Mouse (Mus musculus) stomach, postnatal 0 days (tissue): ENCODE results near the gene Gm884. TPM values are rescaled to one million over a fixed set of nuclear protein-coding genes. Genes with fewer than 3 reads are reported as not detected.

ENCODE experiments used
- ATAC-seq: fragments of 200-750 bp; cut with Nextera tagmentation; 2 replicates; pipeline ENCODE4 v1.8.0; 2017; ENCODE audit not compliant: low FRiP score, low TSS enrichment
- DNase-seq: peaks from one replicate; pipeline ENCODE4 v3.0.0-alpha.2; 2016; ENCODE audit warnings: low spot score
- H3K27ac ChIP-seq: fragments of 300-500 bp; sonication (generic); replicated peaks from 2 replicates; pipeline ENCODE4 v1.5.1; 2014; ENCODE audit warnings: mild to moderate bottlenecking, control low read depth
- H3K27me3 ChIP-seq: fragments of 300-500 bp; sonication (generic); 2 replicates; pipeline ENCODE4 v1.6.1; 2014; ENCODE audit warnings: low read length; ENCODE audit not compliant: control insufficient read depth, insufficient read depth
- H3K36me3 ChIP-seq: fragments of 300-500 bp; sonication (generic); 2 replicates; pipeline ENCODE4 v1.6.1; 2014; ENCODE audit warnings: low read length, mixed read lengths; ENCODE audit not compliant: control insufficient read depth, insufficient read depth
- H3K4me1 ChIP-seq: fragments of 300-500 bp; sonication (generic); replicated peaks from 2 replicates; pipeline ENCODE4 v1.6.1; 2014; ENCODE audit warnings: antibody characterized with exemption; ENCODE audit not compliant: control insufficient read depth, insufficient read depth
- H3K4me2 ChIP-seq: fragments of 300-500 bp; sonication (generic); replicated peaks from 2 replicates; pipeline ENCODE4 v1.6.1; 2014; ENCODE audit warnings: low read depth, mild to moderate bottlenecking, control low read depth, moderate library complexity
- H3K4me3 ChIP-seq: fragments of 300-500 bp; sonication (generic); 2 replicates; pipeline ENCODE4 v1.5.1; 2014; ENCODE audit warnings: low read depth, low read length, control low read depth
- H3K9ac ChIP-seq: fragments of 300-500 bp; sonication (generic); 2 replicates; pipeline ENCODE4 v1.6.1; 2014; ENCODE audit warnings: mild to moderate bottlenecking, low read length, control low read depth, mixed read lengths
- H3K9me3 ChIP-seq: fragments of 300-500 bp; sonication (generic); 2 replicates; pipeline ENCODE4 v1.6.1; 2016; ENCODE audit warnings: low read length; ENCODE audit not compliant: control insufficient read depth
- CTCF ChIP-seq: IDR thresholded peaks from 2 replicates; pipeline ENCODE4 v1.5.1; 2016; ENCODE audit warnings: antibody characterized with exemption, low read depth, mild to moderate bottlenecking, moderate library complexity
- EP300 ChIP-seq: optimal IDR thresholded peaks from 2 replicates; pipeline ENCODE3; 2016; ENCODE audit warnings: antibody characterized with exemption
- WGBS: fragments of 180-500 bp; shearing (Covaris S2); extraction: QIAGEN DNeasy Blood & Tissue Kit; methylation state at CpG from one replicate; pipeline ENCODE4 v1.1.7; 2014; 5-methylcytosine and 5-hydroxymethylcytosine counted together
- polyA plus RNA-seq: library from polyadenylated mRNA; unstranded; fragments of >200 nt; fragmentation: Nextera tagmentation; extraction: Ambion mirVana; gene quantifications from 2 replicates; pipeline ENCODE4 v1.2.1, GENCODE M21; 2015

Gm884 gene
- not detected in 2 replicates for polyA plus RNA-seq

- H3K4me2 ChIP-seq = no peak within 1 kb of the TSS
- no peaks in the 10 kb centered on the region for H3K36me3 ChIP-seq
- ATAC-seq (no peak), DNase-seq (no peak)
- TF ChIP-seq EP300 (no peak), CTCF (no peak)
- no peak within 1 kb of the TSS for H3K27ac ChIP-seq
- H3K27me3 ChIP-seq = no peaks in the 10 kb centered on the region
- no peak within 1 kb of the TSS for H3K4me3 ChIP-seq
- H3K9ac ChIP-seq = no peak within 1 kb of the TSS
- H3K4me1 ChIP-seq = no peaks in the 10 kb centered on the region
- 82% methylated on average over 9 of the region's 9 CpGs for WGBS
- no peaks in the 10 kb centered on the region for H3K9me3 ChIP-seq
These were observed at the start of gene Gm884 for GRCm38 (mm10) chr11:103621040-103621439. Gene Gm884, minus strand, starts transcription at chr11:103621140.

- Histone ChIP-seq H3K36me3 (no peaks in the 10 kb centered on the region), H3K27me3 (no peaks in the 10 kb centered on the region), H3K9me3 (no peaks in the 10 kb centered on the region), H3K9ac (no peak overlapping the region), H3K4me1 (no peaks in the 10 kb centered on the region), H3K4me3 (no peak overlapping the region), H3K4me2 (no peak overlapping the region), H3K27ac (no peak overlapping the region)
- no peak for TF ChIP-seq CTCF
- no peak for TF ChIP-seq EP300
- DNase-seq (no peak), ATAC-seq (no peak)
- WGBS = 59% methylated on average over 13 of the region's 13 CpGs
These were observed 46.0 kb upstream of the Gm884 start for GRCm38 (mm10) chr11:103666907-103667426.

- no peak overlapping the region for H3K4me2 ChIP-seq
- H3K4me3 ChIP-seq = no peak overlapping the region
- H3K4me1 ChIP-seq = no peaks in the 10 kb centered on the region
- WGBS = 37% methylated on average over 10 of the region's 10 CpGs
- DNase-seq (no peak), ATAC-seq (no peak)
- no peaks in the 10 kb centered on the region for H3K9me3 ChIP-seq
- H3K27me3 ChIP-seq = no peaks in the 10 kb centered on the region
- H3K9ac ChIP-seq = no peak overlapping the region
- TF ChIP-seq CTCF (no peak), EP300 (no peak)
- H3K36me3 ChIP-seq = no peaks in the 10 kb centered on the region
- no peak overlapping the region for H3K27ac ChIP-seq
These were observed 45.4 kb upstream of the Gm884 start for GRCm38 (mm10) chr11:103666181-103666906.

GRCm38 (mm10) chr11:103665695-103666094 lies 44.8 kb upstream of the Gm884 start:
- no peak overlapping the region for H3K9ac ChIP-seq
- 42% methylated on average over 1 of the region's 1 CpGs for WGBS
- H3K4me2 ChIP-seq = no peak overlapping the region
- H3K9me3 ChIP-seq = no peaks in the 10 kb centered on the region
- H3K27ac ChIP-seq = no peak overlapping the region
- ATAC-seq (no peak), DNase-seq (no peak)
- no peak overlapping the region for H3K4me3 ChIP-seq
- H3K4me1 ChIP-seq = no peaks in the 10 kb centered on the region
- H3K36me3 ChIP-seq = no peaks in the 10 kb centered on the region
- TF ChIP-seq CTCF (no peak), EP300 (no peak)
- no peaks in the 10 kb centered on the region for H3K27me3 ChIP-seq

GRCm38 (mm10) chr11:103663119-103663518 lies 42.2 kb upstream of the Gm884 start:
- no peaks in the 10 kb centered on the region for H3K27me3 ChIP-seq
- H3K4me3 ChIP-seq = no peak overlapping the region
- H3K9ac ChIP-seq = no peak overlapping the region
- WGBS = 77% methylated on average over 8 of the region's 8 CpGs
- no peak for TF ChIP-seq CTCF
- TF ChIP-seq EP300 = no peak
- H3K9me3 ChIP-seq = no peaks in the 10 kb centered on the region
- no peak overlapping the region for H3K4me2 ChIP-seq
- no peak overlapping the region for H3K27ac ChIP-seq
- ATAC-seq (no peak), DNase-seq (no peak)
- no peaks in the 10 kb centered on the region for H3K4me1 ChIP-seq
- H3K36me3 ChIP-seq = no peaks in the 10 kb centered on the region

- Histone ChIP-seq H3K36me3 (no peaks in the 10 kb centered on the region), H3K9me3 (no peaks in the 10 kb centered on the region), H3K4me3 (no peak overlapping the region), H3K4me2 (no peak overlapping the region), H3K9ac (no peak overlapping the region), H3K27ac (no peak overlapping the region), H3K27me3 (no peaks in the 10 kb centered on the region), H3K4me1 (no peaks in the 10 kb centered on the region)
- 76% methylated on average over 5 of the region's 5 CpGs for WGBS
- TF ChIP-seq CTCF (no peak), EP300 (no peak)
- DNase-seq (no peak), ATAC-seq (no peak)
These were observed 41.6 kb upstream of the Gm884 start for GRCm38 (mm10) chr11:103662546-103662945.
